Comparison of ENCODE assay signal across 9 mouse cellular contexts in genomic region chr15:84715132-84715531, GRCm38 (mm10). TPM values are rescaled to one million over a fixed set of nuclear protein-coding genes. Genes with fewer than 3 reads are reported as not detected.
DNase-seq lines count a peak whose midpoint lies in the region; ATAC-seq and TF ChIP-seq lines count a peak whose summit lies in the region.
"Had no signal": no experiment of that assay in that cellular context is flagged by ENCODE, and none has a peak within 500 bp of the region (broad histone marks: within the 10 kb centered on the region; RNA-seq: fewer than 3 reads in every experiment).

No protein-coding gene starts in this region.

- DNase-seq in kidney, adult 2 months = no peak
- DNase-seq in kidney, adult 9 months = no peak
- DNase-seq in embryonic facial prominence, embryonic 10.5 days (ENCODE audit: low spot score) = no peak
- no peak for DNase-seq in right cerebral cortex, postnatal 14 days
- no peak for DNase-seq in testis, postnatal 10 days (ENCODE audit: low spot score)
- DNase-seq in right cerebral cortex, adult 2 months (ENCODE audit: low spot score in 2 of 2) = no peak

- H3K4me3 ChIP-seq in kidney, adult 2 months (ENCODE audit: insufficient read depth, low read depth, low read length) = no peak overlapping the region
- H3K4me3 ChIP-seq in embryonic facial prominence, embryonic 10.5 days = peak overlapping the region; percentile 44
- peak overlapping the region; percentile 7; the same call in 1 of the 2 replicates for H3K4me3 ChIP-seq in hindbrain, embryonic 15.5 days
- peak overlapping the region; percentile 20; the same call in 1 of the 2 replicates for H3K4me3 ChIP-seq in midbrain, embryonic 13.5 days (replicated peaks)

- H3K4me2 ChIP-seq in hindbrain, embryonic 15.5 days = peak overlapping the region; percentile 47
- peak overlapping the region; percentile 48 for H3K4me2 ChIP-seq in midbrain, embryonic 13.5 days (replicated peaks)

- no peaks in the 10 kb centered on the region for H3K36me3 ChIP-seq in kidney, adult 2 months (ENCODE audit: control insufficient read depth, insufficient read depth, low read length)
- H3K36me3 ChIP-seq in embryonic facial prominence, embryonic 10.5 days (replicated peaks) = no peaks in the 10 kb centered on the region
- H3K36me3 ChIP-seq in hindbrain, embryonic 15.5 days = no peaks in the 10 kb centered on the region
- H3K36me3 ChIP-seq in midbrain, embryonic 13.5 days = no peaks in the 10 kb centered on the region
- H3K36me3 ChIP-seq: G1E had no signal

- peaks cover 5% of the 10 kb centered on the region; the same call in 1 of the 2 replicates for H3K4me1 ChIP-seq in kidney, adult 2 months (ENCODE audit: control insufficient read depth, insufficient read depth, low read length)
- H3K4me1 ChIP-seq in embryonic facial prominence, embryonic 10.5 days = peaks cover 39% of the 10 kb centered on the region
- H3K4me1 ChIP-seq in hindbrain, embryonic 15.5 days (replicated peaks) = peaks cover 15% of the 10 kb centered on the region
- H3K4me1 ChIP-seq in midbrain, embryonic 13.5 days (replicated peaks) = peaks cover 14% of the 10 kb centered on the region

- no peak for ATAC-seq in hindbrain, embryonic 15.5 days (ENCODE audit: low FRiP score, low read depth)
- 0 out of 2 replicates have a peak, but pooled peaks have one; percentile 25 for ATAC-seq in midbrain, embryonic 13.5 days

- no peaks in the 10 kb centered on the region for H3K9me3 ChIP-seq in embryonic facial prominence, embryonic 10.5 days
- H3K9me3 ChIP-seq in hindbrain, embryonic 15.5 days = no peaks in the 10 kb centered on the region
- H3K9me3 ChIP-seq in midbrain, embryonic 13.5 days = no peaks in the 10 kb centered on the region

- WGBS in kidney, adult 2 months = 49% methylated on average over 11 of the region's 11 CpGs
- 47% methylated on average over 11 of the region's 11 CpGs for WGBS in embryonic facial prominence, embryonic 10.5 days
- WGBS in hindbrain, embryonic 15.5 days = 36% methylated on average over 11 of the region's 11 CpGs
- 39% methylated on average over 11 of the region's 11 CpGs for WGBS in midbrain, embryonic 13.5 days

- H3K27ac ChIP-seq in kidney, adult 2 months (ENCODE audit: insufficient read depth, low read depth, low read length) = peak overlapping the region; percentile 72
- peak overlapping the region; percentile 73 for H3K27ac ChIP-seq in embryonic facial prominence, embryonic 10.5 days (replicated peaks)
- H3K27ac ChIP-seq in hindbrain, embryonic 15.5 days (replicated peaks) = peak overlapping the region; percentile 70
- peak overlapping the region; percentile 69 for H3K27ac ChIP-seq in midbrain, embryonic 13.5 days

- TF ChIP-seq POLR2A in kidney, adult 2 months (IDR thresholded peaks at IDR 0.05; ENCODE audit: low read depth, low read length) = no peak

- TF ChIP-seq CTCF in kidney, adult 2 months (conservative IDR thresholded peaks at IDR 0.05; ENCODE audit: insufficient read depth, insufficient read length, low read depth, low read length) = no peak

- no peaks in the 10 kb centered on the region for H3K27me3 ChIP-seq in kidney, adult 2 months (replicated peaks; ENCODE audit: control insufficient read depth, insufficient read depth, low read length)
- peaks cover 38% of the 10 kb centered on the region for H3K27me3 ChIP-seq in embryonic facial prominence, embryonic 10.5 days (replicated peaks; ENCODE audit: low read depth, poor library complexity, severe bottlenecking)
- H3K27me3 ChIP-seq in hindbrain, embryonic 15.5 days = peaks cover 19% of the 10 kb centered on the region
- peaks cover 29% of the 10 kb centered on the region for H3K27me3 ChIP-seq in midbrain, embryonic 13.5 days

- 0 out of 2 replicates have a peak overlapping the region, but pooled peaks have one; percentile 33 for H3K9ac ChIP-seq in hindbrain, embryonic 15.5 days
- peak overlapping the region; percentile 49; the same call in 1 of the 2 replicates for H3K9ac ChIP-seq in midbrain, embryonic 13.5 days (replicated peaks)

RNA-seq across cellular contexts. Expression of gene Arhgap8, which starts 4.7 kb away (rescaled TPM):
- 4.7 and 5.3 TPM in 2 replicates for polyA plus RNA-seq in kidney, adult 2 months (2012; rRNA removed)
- 5.9 and 6.6 TPM in 2 replicates for polyA plus RNA-seq in embryonic facial prominence, embryonic 10.5 days (2016; fragmentation: Nextera tagmentation; extraction: Ambion mirVana)
- 0.75 and 0.92 TPM in 2 replicates for polyA plus RNA-seq in hindbrain, embryonic 15.5 days (2015; fragmentation: Nextera tagmentation; extraction: Ambion mirVana)
- polyA plus RNA-seq in midbrain, embryonic 13.5 days (2015; fragmentation: Nextera tagmentation; extraction: Ambion mirVana) = 0.61 and 0.67 TPM in 2 replicates
- polyA plus RNA-seq: G1E had no signal

RNA-seq across cellular contexts. Expression of gene Prr5, which starts 45.7 kb away (rescaled TPM):
- 63.6 and 68.4 TPM in 2 replicates for polyA plus RNA-seq in kidney, adult 2 months (2012; rRNA removed)
- 16.2 and 17.7 TPM in 2 replicates for polyA plus RNA-seq in embryonic facial prominence, embryonic 10.5 days (2016; fragmentation: Nextera tagmentation; extraction: Ambion mirVana)
- polyA plus RNA-seq in hindbrain, embryonic 15.5 days (2015; fragmentation: Nextera tagmentation; extraction: Ambion mirVana) = 27.1 and 31.3 TPM in 2 replicates
- polyA plus RNA-seq in midbrain, embryonic 13.5 days (2015; fragmentation: Nextera tagmentation; extraction: Ambion mirVana) = 12.2 and 13.8 TPM in 2 replicates
- polyA plus RNA-seq: G1E had no signal
